Mouse (Mus musculus): ENCODE measurements around the gene Btbd7. TPM values are rescaled to one million over a fixed set of nuclear protein-coding genes. Genes with fewer than 3 reads are reported as not detected.

The Btbd7 gene
- polyA plus RNA-seq, 2 experiments = 23.0 to 25.4 TPM

DNA sequence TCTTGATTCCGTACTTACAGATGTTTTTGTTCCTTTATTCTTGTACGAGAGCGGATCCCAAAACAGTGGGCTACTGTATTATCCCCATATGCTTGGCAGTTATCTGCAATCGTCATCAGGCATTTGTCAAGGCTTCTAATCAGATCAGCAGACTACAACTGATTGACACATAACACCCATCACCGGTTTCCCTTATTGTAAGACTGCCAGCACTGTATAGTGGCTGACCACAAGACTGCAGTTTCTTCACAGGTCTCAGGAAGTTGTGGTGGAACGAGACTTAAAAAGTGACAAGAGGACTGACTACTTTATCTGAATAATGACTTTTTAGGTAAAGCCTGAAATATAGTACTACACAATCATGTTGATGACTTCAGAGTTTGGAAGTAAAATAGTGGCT, 133.4 kb downstream of the Btbd7 start:
- Histone ChIP-seq H3K9ac (ENCODE audit: low read depth, low read length, severe bottlenecking) (0 out of 2 replicates have a peak overlapping the region, but pooled peaks have one; percentile 82), H3K27ac (replicated peaks; ENCODE audit: low read depth, low read length) (no peak overlapping the region), H3K27me3 (ENCODE audit: control insufficient read depth, insufficient read depth, low read length) (no peaks in the 10 kb centered on the region), H3K4me3 (replicated peaks; ENCODE audit: low read length) (no peak overlapping the region), H3K36me3 (ENCODE audit: control insufficient read depth, insufficient read depth, low read length) (peaks cover 20% of the 10 kb centered on the region; the same call in 1 of the 2 replicates), H3K4me1 (ENCODE audit: control insufficient read depth, insufficient read depth, low read length) (peaks cover 15% of the 10 kb centered on the region; the same call in 1 of the 2 replicates), H3K4me2 (replicated peaks; ENCODE audit: low read depth, low read length, severe bottlenecking) (no peak overlapping the region), H3K9me3 (ENCODE audit: control insufficient read depth, low read length) (no peaks in the 10 kb centered on the region)
- 67% methylated on average over 6 of the region's 6 CpGs for WGBS
- TF ChIP-seq POLR2A (IDR thresholded peaks at IDR 0.05; ENCODE audit: borderline replicate concordance, extremely low read depth, insufficient read depth, insufficient read length) = no peak
- ATAC-seq (ENCODE audit: low FRiP score, low read depth) (no peak), DNase-seq (ENCODE audit: low spot score) (no peak)

DNA sequence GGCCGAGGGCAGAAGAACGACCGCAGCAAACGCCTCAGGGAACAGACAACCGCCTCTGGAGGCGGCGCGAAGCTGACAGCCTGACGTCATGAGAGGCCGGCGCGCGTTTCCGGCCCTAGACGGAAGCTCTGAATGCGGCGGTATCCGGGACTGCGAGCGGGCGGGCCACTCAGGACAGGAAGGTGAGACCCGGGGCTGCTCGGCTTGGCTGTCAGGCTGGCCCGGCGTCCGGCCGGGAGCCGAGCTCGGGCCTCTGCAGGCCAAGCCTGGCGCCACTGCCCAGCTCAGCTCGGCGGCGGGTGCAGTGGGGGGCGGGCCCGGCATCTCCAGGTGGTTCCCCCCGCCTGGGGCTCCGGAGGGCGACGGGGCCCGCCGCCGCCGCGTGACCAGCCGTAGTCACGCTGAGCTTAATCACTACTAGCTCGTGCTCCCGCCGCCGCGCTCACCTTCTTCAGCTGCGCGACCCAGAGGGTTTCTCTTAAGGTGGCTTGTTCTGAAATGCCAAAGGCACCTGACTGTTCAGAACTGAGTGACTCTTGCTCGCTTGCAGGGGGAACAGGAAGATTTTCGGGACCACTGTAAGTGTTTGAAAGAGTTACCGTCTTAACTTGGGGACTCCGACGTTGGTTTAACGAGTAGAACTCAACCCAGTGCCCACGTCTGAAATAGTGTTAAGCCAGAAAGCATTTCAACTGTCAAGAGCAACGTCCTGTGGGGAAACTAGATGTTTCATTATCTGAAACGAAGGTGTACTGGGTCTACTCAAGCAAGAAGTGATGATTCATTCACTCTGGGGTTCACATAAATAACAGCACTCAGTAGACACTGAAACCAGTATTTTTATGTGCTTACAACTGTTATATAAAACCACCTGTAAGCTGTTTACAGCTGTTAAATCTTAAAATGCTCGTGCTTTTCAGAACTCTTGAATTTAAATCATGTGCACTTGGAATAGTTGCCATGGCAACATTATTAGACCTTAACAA, 134.4 kb downstream of the Btbd7 start, which contains the start of the genes Moap1 and Tmem251:
Gene Moap1 (minus strand): TSS at position 73 of the 986 bp plus-strand sequence.
Gene Tmem251 (plus strand): TSS at position 174 of the 986 bp plus-strand sequence.
- Histone ChIP-seq H3K4me2 (replicated peaks; ENCODE audit: low read depth, low read length, severe bottlenecking) (peak within 1 kb of the TSS; percentile 88), H3K4me3 (replicated peaks; ENCODE audit: low read length) (peak within 1 kb of the TSS; percentile 78), H3K9me3 (ENCODE audit: control insufficient read depth, low read length) (no peaks in the 10 kb centered on the region), H3K36me3 (ENCODE audit: control insufficient read depth, insufficient read depth, low read length) (peaks cover 20% of the 10 kb centered on the region; the same call in 1 of the 2 replicates), H3K27me3 (ENCODE audit: control insufficient read depth, insufficient read depth, low read length) (no peaks in the 10 kb centered on the region), H3K27ac (replicated peaks; ENCODE audit: low read depth, low read length) (peak within 1 kb of the TSS; percentile 85), H3K4me1 (ENCODE audit: control insufficient read depth, insufficient read depth, low read length) (peaks cover 15% of the 10 kb centered on the region; the same call in 1 of the 2 replicates), H3K9ac (ENCODE audit: low read depth, low read length, severe bottlenecking) (peak within 1 kb of the TSS; percentile 82)
- TF ChIP-seq POLR2A (IDR thresholded peaks at IDR 0.05; ENCODE audit: borderline replicate concordance, extremely low read depth, insufficient read depth, insufficient read length) = 0 out of 2 replicates have a peak, but pooled peaks have one; percentile 49
- peak; percentile 95 for ATAC-seq (ENCODE audit: low FRiP score, low read depth)
- WGBS = under 1% methylated on average over 50 of the region's 63 CpGs
- peak; percentile 90 for DNase-seq (ENCODE audit: low spot score)

DNA sequence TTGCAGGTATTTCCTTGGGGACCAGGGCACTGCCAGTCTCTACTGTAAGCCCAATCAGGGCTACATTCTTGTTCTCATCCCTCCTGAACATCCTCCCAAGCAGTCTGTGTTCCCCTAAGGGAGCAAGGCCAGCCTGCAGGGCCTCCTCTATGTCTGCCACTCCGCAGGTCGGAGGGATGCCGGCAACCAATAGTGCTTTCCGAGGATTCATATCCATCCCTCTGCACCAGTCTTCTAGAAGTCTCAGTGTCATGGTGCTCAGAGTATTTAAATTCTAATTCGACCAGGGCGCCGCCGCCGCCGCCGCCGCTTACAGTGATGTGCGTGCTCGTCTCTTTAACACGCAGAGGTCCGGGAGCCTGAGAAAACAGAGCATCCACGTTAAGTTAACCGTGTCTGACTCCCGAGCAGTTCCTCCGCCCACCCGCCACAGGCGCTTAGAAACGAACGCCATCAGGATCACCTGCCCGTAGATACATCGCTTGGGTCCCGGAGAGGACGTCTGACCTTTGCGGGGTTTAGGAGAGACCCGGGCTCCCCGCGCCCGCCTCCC, 135.2 kb downstream of the Btbd7 start:
- H3K9me3 ChIP-seq (ENCODE audit: control insufficient read depth, low read length) = no peaks in the 10 kb centered on the region
- no peaks in the 10 kb centered on the region for H3K27me3 ChIP-seq (ENCODE audit: control insufficient read depth, insufficient read depth, low read length)
- DNase-seq (ENCODE audit: low spot score) (no peak), ATAC-seq (ENCODE audit: low FRiP score, low read depth) (peak; percentile 66)
- peaks cover 15% of the 10 kb centered on the region; the same call in 1 of the 2 replicates for H3K4me1 ChIP-seq (ENCODE audit: control insufficient read depth, insufficient read depth, low read length)
- peak overlapping the region; percentile 88 for H3K4me2 ChIP-seq (replicated peaks; ENCODE audit: low read depth, low read length, severe bottlenecking)
- H3K9ac ChIP-seq (ENCODE audit: low read depth, low read length, severe bottlenecking) = peak overlapping the region; percentile 82
- TF ChIP-seq POLR2A (IDR thresholded peaks at IDR 0.05; ENCODE audit: borderline replicate concordance, extremely low read depth, insufficient read depth, insufficient read length) = no peak
- H3K36me3 ChIP-seq (ENCODE audit: control insufficient read depth, insufficient read depth, low read length) = peaks cover 14% of the 10 kb centered on the region; the same call in 1 of the 2 replicates
- H3K27ac ChIP-seq (replicated peaks; ENCODE audit: low read depth, low read length) = peak overlapping the region; percentile 85
- peak overlapping the region; percentile 78 for H3K4me3 ChIP-seq (replicated peaks; ENCODE audit: low read length)
- 3% methylated on average over 33 of the region's 33 CpGs for WGBS

DNA sequence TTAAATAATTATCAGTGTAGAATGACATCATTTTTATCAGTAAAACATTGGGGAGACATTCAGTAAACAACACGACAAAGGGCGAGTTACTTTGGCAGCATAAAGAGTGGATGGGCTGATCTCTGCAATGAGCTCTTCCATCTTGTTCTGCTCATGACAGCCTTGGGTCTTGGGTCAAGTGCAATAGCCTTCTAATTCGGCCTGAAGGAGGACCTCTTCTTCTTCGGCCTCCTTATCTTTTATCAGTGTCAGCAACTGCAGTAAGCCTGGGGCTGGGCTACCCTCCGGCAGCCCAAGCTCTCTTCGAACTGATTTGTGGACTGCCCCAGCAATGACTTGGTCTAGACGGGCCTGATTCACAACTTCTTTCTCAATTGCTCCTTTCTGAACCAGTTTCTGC, 136.2 kb downstream of the Btbd7 start:
- no peak overlapping the region for H3K4me2 ChIP-seq (replicated peaks; ENCODE audit: low read depth, low read length, severe bottlenecking)
- peaks cover 15% of the 10 kb centered on the region; the same call in 1 of the 2 replicates for H3K4me1 ChIP-seq (ENCODE audit: control insufficient read depth, insufficient read depth, low read length)
- DNase-seq (ENCODE audit: low spot score) (no peak), ATAC-seq (ENCODE audit: low FRiP score, low read depth) (no peak)
- H3K27me3 ChIP-seq (ENCODE audit: control insufficient read depth, insufficient read depth, low read length) = no peaks in the 10 kb centered on the region
- TF ChIP-seq POLR2A (IDR thresholded peaks at IDR 0.05; ENCODE audit: borderline replicate concordance, extremely low read depth, insufficient read depth, insufficient read length) = no peak
- WGBS = 86% methylated on average over 7 of the region's 7 CpGs
- H3K27ac ChIP-seq (replicated peaks; ENCODE audit: low read depth, low read length) = no peak overlapping the region
- peaks cover 8% of the 10 kb centered on the region; the same call in 1 of the 2 replicates for H3K36me3 ChIP-seq (ENCODE audit: control insufficient read depth, insufficient read depth, low read length)
- H3K9me3 ChIP-seq (ENCODE audit: control insufficient read depth, low read length) = no peaks in the 10 kb centered on the region
- H3K9ac ChIP-seq (ENCODE audit: low read depth, low read length, severe bottlenecking) = no peak overlapping the region
- H3K4me3 ChIP-seq (replicated peaks; ENCODE audit: low read length) = no peak overlapping the region

DNA sequence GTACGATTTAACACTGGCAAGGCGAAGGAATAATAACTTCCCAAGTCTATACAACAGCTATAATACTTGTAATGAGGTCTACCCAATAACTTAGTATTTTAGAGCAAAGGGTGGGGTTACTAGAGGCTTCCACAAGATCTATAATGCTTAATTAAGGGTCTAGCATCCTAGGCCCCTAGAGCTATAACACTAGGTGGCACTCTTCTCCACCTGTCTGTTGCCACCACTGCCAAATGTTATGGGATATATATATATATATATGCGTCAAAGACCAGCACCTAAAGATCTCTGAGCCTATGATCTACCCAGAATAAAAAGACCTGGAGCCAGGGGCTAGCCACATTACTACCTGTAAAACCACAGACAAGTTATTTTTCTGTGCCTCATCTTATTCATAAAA, 138.0 kb downstream of the Btbd7 start:
- DNase-seq (ENCODE audit: low spot score) (peak; percentile 28), ATAC-seq (ENCODE audit: low FRiP score, low read depth) (no peak)
- H3K4me2 ChIP-seq (replicated peaks; ENCODE audit: low read depth, low read length, severe bottlenecking) = no peak overlapping the region
- no peak overlapping the region for H3K4me3 ChIP-seq (replicated peaks; ENCODE audit: low read length)
- no peaks in the 10 kb centered on the region for H3K27me3 ChIP-seq (ENCODE audit: control insufficient read depth, insufficient read depth, low read length)
- 0 out of 2 replicates have a peak, but pooled peaks cover 4% of the 10 kb centered on the region for H3K36me3 ChIP-seq (ENCODE audit: control insufficient read depth, insufficient read depth, low read length)
- H3K9me3 ChIP-seq (ENCODE audit: control insufficient read depth, low read length) = no peaks in the 10 kb centered on the region
- no peak overlapping the region for H3K9ac ChIP-seq (ENCODE audit: low read depth, low read length, severe bottlenecking)
- TF ChIP-seq POLR2A (IDR thresholded peaks at IDR 0.05; ENCODE audit: borderline replicate concordance, extremely low read depth, insufficient read depth, insufficient read length) = no peak
- WGBS = 42% methylated on average over 3 of the region's 3 CpGs
- no peak overlapping the region for H3K27ac ChIP-seq (replicated peaks; ENCODE audit: low read depth, low read length)
- peaks cover 15% of the 10 kb centered on the region; the same call in 1 of the 2 replicates for H3K4me1 ChIP-seq (ENCODE audit: control insufficient read depth, insufficient read depth, low read length)
